22 mouse cellular contexts compared by ENCODE assay signal in genomic region chr1:169833385-169833784, GRCm38 (mm10).
"Had no signal": no experiment of that assay in that cellular context is flagged by ENCODE, and none has a peak within 500 bp of the region (broad histone marks: within the 10 kb centered on the region; RNA-seq: fewer than 3 reads in every experiment).

No protein-coding gene starts in this region.

- H3K9ac ChIP-seq: kidney, embryonic 15.5 days; limb, embryonic 12.5 days; limb, embryonic 15.5 days; liver, embryonic 14.5 days; liver, postnatal 0 days; lung, embryonic 14.5 days; midbrain, embryonic 13.5 days; neural tube, embryonic 13.5 days; stomach, embryonic 15.5 days had no signal

- H3K27ac ChIP-seq: kidney, embryonic 15.5 days; limb, embryonic 12.5 days; limb, embryonic 15.5 days; liver, embryonic 14.5 days; macrophage; midbrain, embryonic 13.5 days; neural tube, embryonic 13.5 days; stomach, embryonic 15.5 days had no signal

- H3K9me3 ChIP-seq: kidney, embryonic 15.5 days; limb, embryonic 12.5 days; limb, embryonic 15.5 days; midbrain, embryonic 13.5 days; neural tube, embryonic 13.5 days; stomach, embryonic 15.5 days had no signal

- H3K36me3 ChIP-seq: kidney, embryonic 15.5 days; limb, embryonic 12.5 days; limb, embryonic 15.5 days; midbrain, embryonic 13.5 days; neural tube, embryonic 13.5 days; stomach, embryonic 15.5 days had no signal

- H3K4me3 ChIP-seq: kidney, embryonic 15.5 days; limb, embryonic 12.5 days; limb, embryonic 15.5 days; midbrain, embryonic 13.5 days; myocyte; neural tube, embryonic 13.5 days; stomach, embryonic 15.5 days had no signal

- H3K27me3 ChIP-seq: kidney, embryonic 15.5 days; limb, embryonic 12.5 days; limb, embryonic 15.5 days; midbrain, embryonic 13.5 days; neural tube, embryonic 13.5 days; stomach, embryonic 15.5 days had no signal

- ATAC-seq: intestine, postnatal 0 days; liver, postnatal 0 days; lung, postnatal 0 days; midbrain, embryonic 13.5 days; midbrain, embryonic 16.5 days had no signal

- H3K4me2 ChIP-seq: kidney, embryonic 15.5 days; limb, embryonic 12.5 days; limb, embryonic 15.5 days; liver, embryonic 11.5 days; lung, embryonic 14.5 days; midbrain, embryonic 13.5 days; neural tube, embryonic 13.5 days; stomach, embryonic 15.5 days had no signal

- H3K4me1 ChIP-seq: kidney, embryonic 15.5 days; limb, embryonic 12.5 days; limb, embryonic 15.5 days; midbrain, embryonic 13.5 days; stomach, embryonic 15.5 days had no signal

- DNase-seq: kidney, adult 8-10 months; kidney, postnatal 10 days; kidney, postnatal 36 days; left cerebral cortex, postnatal 4 days; liver, postnatal 0 days; lung, embryonic 14.5 days; right cerebral cortex, postnatal 14 days; spleen, adult 18-20 months; thymus, postnatal 25 days had no signal
